Mouse (Mus musculus) liver, postnatal 0 days (tissue): ENCODE data around the gene Fam57b. TPM values are rescaled to one million over a fixed set of nuclear protein-coding genes. Genes with fewer than 3 reads are reported as not detected.

Experiments used
- ATAC-seq: fragments of 200-750 bp; cut with Nextera tagmentation; 2 replicates; pipeline ENCODE4 v1.8.0; 2017; ENCODE audit warnings: mild to moderate bottlenecking, moderate library complexity
- DNase-seq: peaks from one replicate; pipeline ENCODE4 v3.0.0-alpha.2; 2016
- H3K27ac ChIP-seq: fragments of 300-500 bp; sonication (generic); 2 replicates; pipeline ENCODE4 v1.5.1; 2014; ENCODE audit warnings: antibody characterized with exemption, moderate library complexity, mild to moderate bottlenecking, low read depth
- H3K27me3 ChIP-seq: fragments of 300-500 bp; sonication (generic); 2 replicates; pipeline ENCODE4 v1.6.1; 2014; ENCODE audit warnings: low read length, control low read depth, mixed read lengths; ENCODE audit not compliant: insufficient read depth
- H3K36me3 ChIP-seq: fragments of 300-500 bp; sonication (generic); replicated peaks from 2 replicates; pipeline ENCODE4 v1.6.1; 2014; ENCODE audit warnings: mild to moderate bottlenecking, control low read depth, low read length, moderate library complexity, mixed read lengths; ENCODE audit not compliant: insufficient read depth
- H3K4me1 ChIP-seq: fragments of 300-500 bp; sonication (generic); 2 replicates; pipeline ENCODE4 v1.6.1; 2014; ENCODE audit warnings: antibody characterized with exemption, mild to moderate bottlenecking, control low read depth; ENCODE audit not compliant: insufficient read depth
- H3K4me2 ChIP-seq: fragments of 300-500 bp; sonication (generic); 2 replicates; pipeline ENCODE4 v1.6.1; 2014; ENCODE audit warnings: low read depth, mild to moderate bottlenecking, low read length, moderate library complexity, mixed read lengths
- H3K4me3 ChIP-seq: fragments of 300-500 bp; sonication (generic); 2 replicates; pipeline ENCODE4 v1.5.1; 2014; ENCODE audit warnings: low read depth, low read length
- H3K9ac ChIP-seq: fragments of 300-500 bp; sonication (generic); replicated peaks from 2 replicates; pipeline ENCODE4 v1.6.1; 2014; ENCODE audit warnings: mild to moderate bottlenecking, moderate library complexity
- H3K9me3 ChIP-seq: fragments of 300-500 bp; sonication (generic); 2 replicates; pipeline ENCODE4 v1.6.1; 2016; ENCODE audit warnings: mild to moderate bottlenecking, control low read depth, low read length, mixed read lengths
- CTCF ChIP-seq: sonication (generic); IDR thresholded peaks from 2 replicates; pipeline ENCODE4 v1.5.1; 2016; ENCODE audit warnings: antibody characterized with exemption, low read depth
- EP300 ChIP-seq: IDR thresholded peaks from 2 replicates; pipeline ENCODE4 v1.6.1; 2016; ENCODE audit warnings: antibody characterized with exemption, low read depth, mild to moderate bottlenecking
- WGBS: fragments of 180-500 bp; shearing (Covaris S2); extraction: QIAGEN DNeasy Blood & Tissue Kit; methylation state at CpG from one replicate; pipeline ENCODE4 v1.1.7; 2014; ENCODE audit not compliant: insufficient replicate concordance; 5-methylcytosine and 5-hydroxymethylcytosine counted together
- polyA plus RNA-seq: library from polyadenylated mRNA; unstranded; fragments of >200 nt; fragmentation: Nextera tagmentation; extraction: Ambion mirVana; gene quantifications from 2 replicates; pipeline ENCODE4 v1.2.1, GENCODE M21; 2015

Fam57b gene
- polyA plus RNA-seq, 1 experiment from 2014 or later: 0.09 TPM

GRCm38 (mm10) chr7:126800269-126801056, 3.0 kb downstream of the Fam57b start:
- peak overlapping the region; percentile 97 for H3K27ac ChIP-seq
- peaks cover 30% of the 10 kb centered on the region for H3K4me1 ChIP-seq
- no peak for ATAC-seq

GRCm38 (mm10) chr7:126801057-126801422, 3.6 kb downstream of the Fam57b start:
- H3K4me2 ChIP-seq: no peak overlapping the region
- H3K4me3 ChIP-seq: no peak overlapping the region
- TF ChIP-seq CTCF: no peak
- ATAC-seq (no peak), DNase-seq (no peak)
- no peak overlapping the region for H3K9ac ChIP-seq
- H3K4me1 ChIP-seq: peaks cover 30% of the 10 kb centered on the region
- peaks cover 13% of the 10 kb centered on the region for H3K36me3 ChIP-seq
- no peaks in the 10 kb centered on the region for H3K9me3 ChIP-seq
- H3K27me3 ChIP-seq: no peaks in the 10 kb centered on the region
- no peak overlapping the region for H3K27ac ChIP-seq
- WGBS: 95% methylated on average over 16 of the region's 16 CpGs

More at GRCm38 (mm10) chr7:126800269-126801056, 3.0 kb downstream of the Fam57b start:
- H3K9ac ChIP-seq: peak overlapping the region; percentile 72
- H3K36me3 ChIP-seq: peaks cover 19% of the 10 kb centered on the region
- no peaks in the 10 kb centered on the region for H3K27me3 ChIP-seq
- no peak for DNase-seq
- H3K9me3 ChIP-seq: no peaks in the 10 kb centered on the region
- peak overlapping the region; percentile 90 for H3K4me2 ChIP-seq
- WGBS: 77% methylated on average over 5 of the region's 5 CpGs
- TF ChIP-seq EP300 (no peak), CTCF (no peak)
- H3K4me3 ChIP-seq: peak overlapping the region; percentile 87

- ATAC-seq (no peak), DNase-seq (no peak)
- TF ChIP-seq EP300 (no peak), CTCF (no peak)
- no peaks in the 10 kb centered on the region for H3K9me3 ChIP-seq
- no peak overlapping the region for H3K27ac ChIP-seq
- H3K27me3 ChIP-seq: no peaks in the 10 kb centered on the region
- no peak overlapping the region for H3K4me2 ChIP-seq
- peaks cover under 1% of the 10 kb centered on the region; the same call in 1 of the 2 replicates for H3K36me3 ChIP-seq
- H3K4me3 ChIP-seq: no peak overlapping the region
- peaks cover 23% of the 10 kb centered on the region for H3K4me1 ChIP-seq
- no peak overlapping the region for H3K9ac ChIP-seq
- 74% methylated on average over 11 of the region's 11 CpGs for WGBS
Observed at GRCm38 (mm10) chr7:126802134-126802889, 4.8 kb downstream of the Fam57b start.

GRCm38 (mm10) chr7:126803181-126803580, 5.7 kb downstream of the Fam57b start:
- Histone ChIP-seq H3K4me3 (no peak overlapping the region), H3K27ac (no peak overlapping the region), H3K36me3 (no peaks in the 10 kb centered on the region), H3K4me2 (no peak overlapping the region), H3K4me1 (peaks cover 20% of the 10 kb centered on the region), H3K9me3 (no peaks in the 10 kb centered on the region), H3K9ac (no peak overlapping the region), H3K27me3 (no peaks in the 10 kb centered on the region)
- TF ChIP-seq EP300 (no peak), CTCF (no peak)
- DNase-seq (no peak), ATAC-seq (no peak)
- 63% methylated on average over 6 of the region's 6 CpGs for WGBS

- Histone ChIP-seq H3K4me2 (no peak overlapping the region), H3K4me1 (peaks cover 25% of the 10 kb centered on the region)
Observed at GRCm38 (mm10) chr7:126803751-126804150, 6.3 kb downstream of the Fam57b start.

GRCm38 (mm10) chr7:126806956-126807355, 9.5 kb downstream of the Fam57b start:
- H3K4me1 ChIP-seq: peaks cover 17% of the 10 kb centered on the region
- ATAC-seq (peak; percentile 54), DNase-seq (peak; percentile 67)
- no peaks in the 10 kb centered on the region for H3K27me3 ChIP-seq
- no peak overlapping the region for H3K9ac ChIP-seq
- no peak overlapping the region for H3K4me2 ChIP-seq
- no peaks in the 10 kb centered on the region for H3K36me3 ChIP-seq
- no peak overlapping the region for H3K27ac ChIP-seq
- H3K4me3 ChIP-seq: no peak overlapping the region
- WGBS: 65% methylated on average over 6 of the region's 6 CpGs
- TF ChIP-seq EP300 (no peak), CTCF (no peak)
- no peaks in the 10 kb centered on the region for H3K9me3 ChIP-seq

More at GRCm38 (mm10) chr7:126803751-126804150, 6.3 kb downstream of the Fam57b start:
- TF ChIP-seq CTCF: no peak
- TF ChIP-seq EP300: no peak
- ATAC-seq: no peak
- Histone ChIP-seq H3K27ac (no peak overlapping the region), H3K9ac (no peak overlapping the region), H3K9me3 (no peaks in the 10 kb centered on the region), H3K36me3 (no peaks in the 10 kb centered on the region), H3K27me3 (no peaks in the 10 kb centered on the region), H3K4me3 (no peak overlapping the region)
- no peak for DNase-seq
